Mouse (Mus musculus) embryonic fibroblast, embryonic 13.5 days (primary cell): ENCODE measurements around the gene Gm29735.

ENCODE experiments used
- CTCF ChIP-seq: IDR thresholded peaks from 2 replicates; pipeline ENCODE4 v1.5.1; 2011; ENCODE audit warnings: mild to moderate bottlenecking, control low read depth, low read length, moderate library complexity, borderline replicate concordance; ENCODE audit not compliant: insufficient read depth
- POLR2A ChIP-seq: IDR thresholded peaks from 2 replicates; pipeline ENCODE4 v1.6.1; 2011; ENCODE audit warnings: low read depth, mild to moderate bottlenecking, control low read depth, low read length, moderate library complexity

GRCm38 (mm10) chr7:142155308-142155707, 1.6 kb downstream of the Gm29735 start:
- TF ChIP-seq POLR2A (no peak), CTCF (no peak)
